Mouse (Mus musculus) kidney, adult 2 months (tissue): ENCODE measurements around the gene Zmym4. TPM values are rescaled to one million over a fixed set of nuclear protein-coding genes. Genes with fewer than 3 reads are reported as not detected.
"Not testable (repeated sequence)": the region's sequence is repeated elsewhere in the genome, so short reads cannot be mapped to it uniquely, and the experiment has no call there.

ENCODE experiments used
- DNase-seq: peaks from one replicate; pipeline ENCODE4 v3.0.0; 2021
- H3K27ac ChIP-seq: fragments of 200-500 bp; 2 replicates; pipeline ENCODE4 v1.5.1; 2012; ENCODE audit warnings: low read depth, low read length, control low read depth, inconsistent platforms; ENCODE audit not compliant: insufficient read depth
- H3K27me3 ChIP-seq: fragments of 200-500 bp; replicated peaks from 2 replicates; pipeline ENCODE4 v1.6.1; 2012; ENCODE audit warnings: mild to moderate bottlenecking, moderate library complexity, low read length, inconsistent platforms; ENCODE audit not compliant: control insufficient read depth, insufficient read depth
- H3K36me3 ChIP-seq: fragments of 200-500 bp; 2 replicates; pipeline ENCODE4 v1.6.1; 2012; ENCODE audit warnings: mild to moderate bottlenecking, moderate library complexity, low read length, inconsistent platforms; ENCODE audit not compliant: control insufficient read depth, insufficient read depth
- H3K4me1 ChIP-seq: fragments of 200-500 bp; 2 replicates; pipeline ENCODE4 v1.6.1; 2011; ENCODE audit warnings: low read length; ENCODE audit not compliant: control insufficient read depth, insufficient read depth
- H3K4me3 ChIP-seq: fragments of 200-500 bp; 2 replicates; pipeline ENCODE4 v1.5.1; 2011; ENCODE audit warnings: mild to moderate bottlenecking, low read depth, low read length, control low read depth; ENCODE audit not compliant: insufficient read depth
- CTCF ChIP-seq: fragments of 200-500 bp; conservative IDR thresholded peaks from 2 replicates; pipeline ENCODE4 v1.5.1; 2011; ENCODE audit warnings: low read depth, mild to moderate bottlenecking, control low read depth, low read length, moderate library complexity, mixed read lengths; ENCODE audit not compliant: insufficient read depth, insufficient read length
- POLR2A ChIP-seq: fragments of 200-500 bp; IDR thresholded peaks from one replicate; pipeline ENCODE4 v1.6.1; 2011; ENCODE audit warnings: low read depth, low read length, control low read depth
- WGBS: fragments of 180-500 bp; shearing (Covaris S2); methylation state at CpG from one replicate; pipeline ENCODE4 v1.1.7; 2018; 5-methylcytosine and 5-hydroxymethylcytosine counted together
- polyA plus RNA-seq: library from polyadenylated mRNA; depleted of rRNA; stranded (reverse); fragments of >200 nt; gene quantifications from 2 replicates; pipeline ENCODE4 v1.2.3, GENCODE M21; 2012; rRNA removed

Gene Zmym4
- polyA plus RNA-seq, result 5.2 and 6.0 TPM in 2 replicates

GRCm38 (mm10) chr4:126967864-126968821 is at the start of gene Zmym4:
Gene Zmym4 (minus strand): TSS chr4:126968135.
- TF ChIP-seq CTCF, result no peak
- no peak for TF ChIP-seq POLR2A
- peak within 1 kb of the TSS; percentile 41 for H3K27ac ChIP-seq
- WGBS, result 7% methylated on average over 49 of the region's 54 CpGs

DNA sequence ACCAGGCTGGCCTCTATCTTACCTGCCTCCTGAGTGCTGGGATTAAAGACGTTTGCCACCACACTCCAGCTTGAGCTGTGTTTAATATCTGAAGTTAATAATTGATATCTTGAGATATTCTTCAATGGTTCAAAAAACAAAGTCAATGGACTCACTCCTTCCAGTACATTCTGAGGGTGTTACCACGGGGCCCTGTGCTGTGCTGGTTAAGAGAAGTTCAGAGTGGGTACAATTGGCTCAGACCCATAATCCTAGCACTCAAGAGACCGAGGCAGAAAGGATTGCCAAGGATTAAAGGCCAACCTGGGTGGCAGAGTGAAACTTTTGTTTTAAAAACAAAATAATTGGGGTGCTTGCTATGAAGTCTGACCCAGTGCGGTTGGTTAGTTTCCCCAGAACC is 48.4 kb upstream of the Zmym4 start:
- no peak for TF ChIP-seq POLR2A
- no peak for TF ChIP-seq CTCF
- DNase-seq, result peak; percentile 89
- peak overlapping the region; percentile 40; the same call in 1 of the 2 replicates for H3K27ac ChIP-seq
- H3K4me3 ChIP-seq, result no peak overlapping the region
- whole genome bisulfite sequencing, result 50% methylated on average over 4 of the region's 4 CpGs
- no peaks in the 10 kb centered on the region; the same call in 1 of the 2 replicates for H3K4me1 ChIP-seq
- no peaks in the 10 kb centered on the region for H3K36me3 ChIP-seq
- no peaks in the 10 kb centered on the region for H3K27me3 ChIP-seq

More at GRCm38 (mm10) chr4:126967864-126968821, at the start of gene Zmym4:
- peak; percentile 97 for DNase-seq
- Histone ChIP-seq H3K36me3 (no peaks in the 10 kb centered on the region), H3K4me1 (peaks cover 3% of the 10 kb centered on the region; the same call in 1 of the 2 replicates), H3K27me3 (no peaks in the 10 kb centered on the region), H3K4me3 (peak within 1 kb of the TSS; percentile 79)

DNA sequence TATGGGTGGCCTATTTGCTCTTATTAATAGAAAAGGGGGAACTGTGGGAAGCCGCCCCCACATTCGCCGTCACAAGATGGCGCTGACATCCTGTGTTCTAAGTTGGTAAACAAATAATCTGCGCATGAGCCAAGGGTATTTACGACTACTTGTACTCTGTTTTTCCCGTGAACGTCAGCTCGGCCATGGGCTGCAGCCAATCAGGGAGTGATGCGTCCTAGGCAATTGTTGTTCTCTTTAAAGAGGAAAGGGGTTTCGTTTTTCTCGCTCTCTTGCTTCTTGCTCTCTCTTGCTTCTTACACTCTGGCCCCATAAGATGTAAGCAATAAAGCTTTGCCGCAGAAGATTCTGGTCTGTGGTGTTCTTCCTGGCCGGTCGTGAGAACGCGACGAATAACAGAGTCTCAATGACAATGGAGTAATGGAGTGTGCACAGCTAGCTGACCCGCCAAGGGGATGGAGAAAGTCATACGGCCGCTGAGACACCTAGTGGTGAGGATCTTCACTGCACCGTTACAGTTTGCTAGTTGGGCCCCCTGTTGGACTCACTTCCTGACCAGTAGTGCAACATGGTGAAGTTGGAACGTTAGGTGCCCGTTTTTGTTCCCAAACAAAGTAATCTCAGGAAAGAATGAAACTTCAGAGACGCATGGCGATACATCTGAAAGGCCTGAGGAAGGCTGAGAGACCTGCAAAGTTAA is 47.5 kb upstream of the Zmym4 start:
- DNase-seq, result peak; percentile 93
- peak overlapping the region; percentile 76 for H3K27ac ChIP-seq
- 16% methylated on average over 14 of the region's 26 CpGs for WGBS
- not testable (repeated sequence) for H3K36me3 ChIP-seq, H3K4me1 ChIP-seq, H3K27me3 ChIP-seq
- peak; percentile 87 for TF ChIP-seq CTCF
- peak overlapping the region; percentile 42; the same call in 1 of the 2 replicates for H3K4me3 ChIP-seq

- no peaks in the 10 kb centered on the region for H3K36me3 ChIP-seq
- DNase-seq, result peak; percentile 60
- TF ChIP-seq CTCF (no peak), POLR2A (no peak)
- H3K27ac ChIP-seq, result no peak overlapping the region
- H3K27me3 ChIP-seq, result no peaks in the 10 kb centered on the region
- no peak overlapping the region for H3K4me3 ChIP-seq
- H3K4me1 ChIP-seq, result no peaks in the 10 kb centered on the region
- WGBS, result 22% methylated on average over 25 of the region's 25 CpGs
Observed at GRCm38 (mm10) chr4:127005113-127005936, 37.4 kb upstream of the Zmym4 start.

DNA sequence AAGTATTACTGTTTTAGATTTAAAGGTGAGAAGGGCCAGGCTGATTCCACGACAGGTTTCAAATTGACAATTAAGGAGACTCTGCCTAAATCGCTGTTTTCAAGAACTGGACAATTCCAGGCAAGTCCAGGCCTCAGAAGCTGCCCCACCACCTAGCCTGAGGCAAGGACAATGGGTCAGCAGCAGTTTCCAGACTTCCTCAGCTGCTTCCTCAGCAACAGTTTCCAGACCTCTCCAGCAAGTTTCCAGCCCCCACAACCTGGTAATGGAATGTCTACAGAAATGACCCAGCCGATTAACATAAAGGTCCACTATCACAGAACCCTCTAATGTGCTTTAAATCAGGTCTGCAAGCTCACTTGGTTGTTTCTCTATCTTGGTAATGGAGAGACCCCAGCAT is 36.4 kb upstream of the Zmym4 start:
- H3K27ac ChIP-seq, result no peak overlapping the region
- TF ChIP-seq POLR2A (no peak), CTCF (no peak)
- 76% methylated on average over 3 of the region's 3 CpGs for WGBS
- H3K36me3 ChIP-seq, result no peaks in the 10 kb centered on the region
- H3K4me1 ChIP-seq, result no peaks in the 10 kb centered on the region
- no peak for DNase-seq
- H3K4me3 ChIP-seq, result no peak overlapping the region
- no peaks in the 10 kb centered on the region for H3K27me3 ChIP-seq

GRCm38 (mm10) chr4:127000601-127001105 is 32.7 kb upstream of the Zmym4 start:
- Histone ChIP-seq H3K27me3 (no peaks in the 10 kb centered on the region), H3K4me1 (no peaks in the 10 kb centered on the region), H3K36me3 (no peaks in the 10 kb centered on the region), H3K27ac (no peak overlapping the region), H3K4me3 (no peak overlapping the region)
- WGBS, result 44% methylated on average over 8 of the region's 8 CpGs
- TF ChIP-seq POLR2A (no peak), CTCF (no peak)
- DNase-seq, result no peak

DNA sequence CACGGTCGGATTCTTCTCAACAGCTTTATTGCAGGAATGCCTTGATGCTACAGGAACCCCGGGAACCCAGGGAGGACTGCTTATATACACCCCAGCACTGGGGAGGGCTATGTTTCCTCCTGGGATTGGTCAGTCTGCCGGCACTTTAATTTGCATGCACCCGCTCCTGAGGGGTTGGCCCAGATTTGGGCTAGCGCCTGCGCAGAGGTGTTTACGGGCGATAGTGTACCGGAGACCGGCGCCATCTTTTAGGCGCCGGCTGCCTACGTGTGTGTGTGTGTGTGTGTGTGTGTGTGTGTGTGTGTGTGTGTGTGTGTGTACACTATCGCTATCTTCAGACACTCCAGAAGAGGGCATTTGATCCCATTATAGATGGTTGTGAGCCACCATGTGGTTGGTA is 31.4 kb upstream of the Zmym4 start:
- H3K4me3 ChIP-seq, DNase-seq, H3K36me3 ChIP-seq, H3K4me1 ChIP-seq, H3K27me3 ChIP-seq, H3K27ac ChIP-seq: not testable (repeated sequence)
- 94% methylated on average over 16 of the region's 16 CpGs for WGBS
